Mouse (Mus musculus) limb, embryonic 14.5 days (tissue): Measurements from ENCODE around the gene Vangl2. TPM values are rescaled to one million over a fixed set of nuclear protein-coding genes. Genes with fewer than 3 reads are reported as not detected.

Experiments used
- ATAC-seq: fragments of 200-750 bp; cut with Nextera tagmentation; 2 replicates; pipeline ENCODE4 v1.8.0; 2017; ENCODE audit warnings: low read depth, moderate number of reproducible peaks, moderate TSS enrichment; ENCODE audit not compliant: low FRiP score
- DNase-seq: peaks from one replicate; pipeline ENCODE4 v3.0.0-alpha.2; 2015; ENCODE audit warnings: low spot score
- H3K27ac ChIP-seq: fragments of 300-500 bp; sonication (generic); replicated peaks from 2 replicates; pipeline ENCODE4 v1.5.1; 2014; ENCODE audit warnings: low read depth, mild to moderate bottlenecking, low read length, moderate library complexity, mixed read lengths
- H3K27me3 ChIP-seq: fragments of 300-500 bp; sonication (generic); 2 replicates; pipeline ENCODE4 v1.6.1; 2014; ENCODE audit warnings: low read length, mixed read lengths; ENCODE audit not compliant: control insufficient read depth, insufficient read depth
- H3K36me3 ChIP-seq: fragments of 300-500 bp; sonication (generic); 2 replicates; pipeline ENCODE4 v1.6.1; 2014; ENCODE audit warnings: mild to moderate bottlenecking, low read length, moderate library complexity, mixed read lengths; ENCODE audit not compliant: control insufficient read depth, insufficient read depth
- H3K4me1 ChIP-seq: fragments of 300-500 bp; sonication (generic); 2 replicates; pipeline ENCODE4 v1.6.1; 2014; ENCODE audit warnings: antibody characterized with exemption, low read length, mixed read lengths; ENCODE audit not compliant: control insufficient read depth, insufficient read depth
- H3K4me2 ChIP-seq: fragments of 300-500 bp; sonication (generic); replicated peaks from 2 replicates; pipeline ENCODE4 v1.6.1; 2014; ENCODE audit warnings: low read depth, mild to moderate bottlenecking, low read length, moderate library complexity; ENCODE audit not compliant: severe bottlenecking
- H3K4me3 ChIP-seq: fragments of 300-500 bp; sonication (generic); replicated peaks from 2 replicates; pipeline ENCODE4 v1.5.1; 2014; ENCODE audit warnings: low read length
- H3K9ac ChIP-seq: fragments of 300-500 bp; sonication (generic); 2 replicates; pipeline ENCODE4 v1.6.1; 2014; ENCODE audit warnings: mild to moderate bottlenecking, low read depth, low read length, moderate library complexity; ENCODE audit not compliant: severe bottlenecking
- H3K9me3 ChIP-seq: fragments of 300-500 bp; sonication (generic); 2 replicates; pipeline ENCODE4 v1.6.1; 2016; ENCODE audit warnings: low read length; ENCODE audit not compliant: control insufficient read depth
- POLR2A ChIP-seq: fragments of 200-500 bp; IDR thresholded peaks from 2 replicates; pipeline ENCODE4 v1.8.0; 2012; ENCODE audit warnings: inconsistent platforms, mild to moderate bottlenecking, moderate library complexity, borderline replicate concordance; ENCODE audit not compliant: insufficient read depth, insufficient read length; ENCODE audit errors: extremely low read depth
- WGBS: fragments of 180-500 bp; shearing (Covaris S2); extraction: QIAGEN DNeasy Blood & Tissue Kit; methylation state at CpG from one replicate; pipeline ENCODE4 v1.1.7; 2014; 5-methylcytosine and 5-hydroxymethylcytosine counted together
- polyA plus RNA-seq, 2 experiments: library from polyadenylated mRNA; depleted of rRNA in 1 of 2; stranded (reverse) in 1 of 2; unstranded in 1 of 2; fragments of >200 nt; fragmentation: Nextera tagmentation in 1 of 2; extraction: Ambion mirVana in 1 of 2; gene quantifications; 2 replicates each; pipeline versions ENCODE4 v1.2.1 to v1.2.3; 2012 to 2014

The Vangl2 gene
- polyA plus RNA-seq, 2 experiments = 15.6 to 29.4 TPM

DNA sequence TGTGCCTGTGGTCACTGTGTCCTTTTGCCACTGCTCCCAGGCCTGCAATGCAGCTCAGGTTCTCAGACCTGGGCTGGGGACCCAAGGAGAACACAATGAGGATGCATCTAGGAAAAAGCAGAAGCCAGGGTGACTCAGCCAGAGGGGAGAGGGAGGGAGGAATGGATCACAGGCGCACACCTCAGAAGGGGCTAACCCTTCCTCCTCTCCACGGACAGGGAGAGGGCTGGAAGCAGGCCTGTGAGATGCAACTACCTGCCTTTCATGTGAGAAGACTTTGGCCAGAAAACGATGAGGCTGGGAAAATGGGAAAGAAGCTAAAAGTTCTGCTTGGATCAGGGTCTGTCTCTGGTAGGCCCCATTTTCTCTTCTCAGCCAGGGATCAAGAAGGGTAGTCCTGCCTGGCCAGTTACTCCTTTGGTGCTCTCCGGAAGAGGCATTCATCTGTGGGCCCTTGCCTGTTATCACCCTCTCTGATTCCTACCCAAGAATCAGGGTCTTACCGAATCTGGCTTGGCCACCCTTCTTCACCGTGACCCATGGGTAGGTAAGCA is 10.7 kb downstream of the Vangl2 start:
- Histone ChIP-seq H3K9me3 (no peaks in the 10 kb centered on the region), H3K9ac (peak overlapping the region; percentile 25; the same call in 1 of the 2 replicates), H3K4me3 (no peak overlapping the region), H3K4me2 (no peak overlapping the region), H3K27ac (peak overlapping the region; percentile 39; the same call in 1 of the 2 replicates), H3K27me3 (no peaks in the 10 kb centered on the region), H3K4me1 (peaks cover 43% of the 10 kb centered on the region), H3K36me3 (peaks cover 5% of the 10 kb centered on the region)
- ATAC-seq (no peak), DNase-seq (no peak)
- TF ChIP-seq POLR2A = no peak
- 72% methylated on average over 6 of the region's 6 CpGs for WGBS

DNA sequence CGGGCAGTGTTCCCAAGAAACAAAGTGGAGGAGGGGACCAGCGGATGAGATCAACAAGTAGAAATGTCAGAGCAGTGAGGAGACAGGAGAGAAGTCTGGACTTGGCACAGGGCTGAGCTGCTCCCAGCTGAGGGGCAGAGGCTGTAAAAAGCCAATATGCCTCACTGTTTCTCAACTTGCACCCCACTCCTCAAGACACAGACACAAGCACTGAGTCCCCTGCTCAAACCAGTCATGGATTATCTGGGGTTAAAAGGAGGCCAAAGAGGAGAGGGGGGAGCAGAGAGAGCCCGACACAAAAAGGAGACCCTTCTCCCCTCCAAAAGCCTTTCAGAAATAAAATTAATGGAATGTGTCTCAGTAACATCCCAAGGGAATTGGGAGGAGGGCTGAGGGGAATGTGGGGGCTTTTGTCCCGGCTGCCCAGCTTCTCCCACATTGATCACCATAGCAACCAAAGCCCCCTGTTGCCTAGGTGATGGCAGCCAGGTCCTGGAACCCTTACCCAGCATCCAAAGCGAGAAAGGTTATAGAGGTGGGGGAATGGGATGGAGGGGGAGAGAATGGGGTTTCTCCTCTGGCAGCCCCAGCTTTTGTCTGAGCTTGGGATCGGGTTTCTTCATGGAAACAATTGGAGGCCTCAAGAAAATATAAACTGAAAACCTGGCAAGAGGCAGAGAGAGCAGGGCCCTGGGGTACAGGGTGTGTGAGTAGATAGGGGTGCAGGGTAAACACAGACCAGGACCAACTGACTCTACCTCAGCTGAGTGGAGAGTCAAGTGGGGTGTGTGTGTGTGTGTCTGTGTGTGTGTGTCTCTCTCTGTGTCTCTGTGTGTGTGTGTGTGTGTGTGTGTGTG is 11.4 kb downstream of the Vangl2 start:
- Histone ChIP-seq H3K27ac (peak overlapping the region; percentile 39), H3K36me3 (peaks cover 12% of the 10 kb centered on the region), H3K9me3 (no peaks in the 10 kb centered on the region), H3K4me2 (no peak overlapping the region; the same call in 1 of the 2 replicates), H3K27me3 (no peaks in the 10 kb centered on the region), H3K4me3 (no peak overlapping the region), H3K9ac (peak overlapping the region; percentile 25; the same call in 1 of the 2 replicates), H3K4me1 (peaks cover 38% of the 10 kb centered on the region)
- DNase-seq (no peak), ATAC-seq (peak; percentile 61)
- WGBS = 34% methylated on average over 6 of the region's 6 CpGs
- no peak for TF ChIP-seq POLR2A

- Histone ChIP-seq H3K27me3 (no peaks in the 10 kb centered on the region), H3K9ac (no peak overlapping the region), H3K4me1 (peaks cover 37% of the 10 kb centered on the region), H3K4me2 (no peak overlapping the region; the same call in none of the 2 replicates), H3K9me3 (no peaks in the 10 kb centered on the region), H3K4me3 (no peak overlapping the region), H3K36me3 (peaks cover 20% of the 10 kb centered on the region), H3K27ac (0 out of 2 replicates have a peak overlapping the region, but pooled peaks have one; percentile 39)
- WGBS = 64% methylated on average over 8 of the region's 8 CpGs
- TF ChIP-seq POLR2A = no peak
- no peak for ATAC-seq
- no peak for DNase-seq
Observed at GRCm38 (mm10) chr1:172016031-172016430, 12.2 kb downstream of the Vangl2 start.

DNA sequence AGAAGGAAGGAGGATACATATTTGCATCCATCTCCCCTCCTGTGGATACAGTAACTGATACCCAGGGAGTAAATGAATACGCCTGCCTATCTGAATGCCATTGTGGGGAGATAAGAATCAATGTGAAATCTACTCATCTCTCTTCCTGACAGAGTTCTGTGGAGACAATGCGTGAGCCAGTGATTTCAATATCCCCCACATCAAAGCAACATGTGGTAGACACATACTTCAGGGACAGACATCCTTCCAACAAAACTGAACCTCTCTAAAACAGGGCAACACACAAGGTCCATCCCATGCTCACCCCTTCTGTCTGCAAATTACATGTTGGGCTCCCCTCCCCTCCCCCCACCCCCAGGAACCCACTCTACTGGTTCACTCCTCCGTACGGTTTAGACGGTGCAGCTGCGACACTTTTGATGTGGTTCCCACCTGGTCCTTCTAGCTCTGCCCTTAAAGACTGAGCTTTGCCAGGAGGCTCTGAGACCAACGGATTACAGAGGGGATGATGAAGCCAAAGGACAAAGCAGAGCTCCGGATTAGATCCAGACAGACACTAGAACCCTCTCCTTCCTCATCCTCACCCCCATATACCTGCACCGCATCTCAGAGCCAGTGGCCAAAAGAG is 12.8 kb downstream of the Vangl2 start:
- H3K4me2 ChIP-seq = no peak overlapping the region; the same call in 1 of the 2 replicates
- no peak overlapping the region for H3K4me3 ChIP-seq
- 64% methylated on average over 9 of the region's 9 CpGs for WGBS
- peaks cover 35% of the 10 kb centered on the region for H3K4me1 ChIP-seq
- no peak overlapping the region for H3K27ac ChIP-seq
- DNase-seq = no peak
- H3K9me3 ChIP-seq = no peaks in the 10 kb centered on the region
- H3K36me3 ChIP-seq = peaks cover 26% of the 10 kb centered on the region
- no peak for ATAC-seq
- TF ChIP-seq POLR2A = no peak
- no peaks in the 10 kb centered on the region for H3K27me3 ChIP-seq
- no peak overlapping the region for H3K9ac ChIP-seq

DNA sequence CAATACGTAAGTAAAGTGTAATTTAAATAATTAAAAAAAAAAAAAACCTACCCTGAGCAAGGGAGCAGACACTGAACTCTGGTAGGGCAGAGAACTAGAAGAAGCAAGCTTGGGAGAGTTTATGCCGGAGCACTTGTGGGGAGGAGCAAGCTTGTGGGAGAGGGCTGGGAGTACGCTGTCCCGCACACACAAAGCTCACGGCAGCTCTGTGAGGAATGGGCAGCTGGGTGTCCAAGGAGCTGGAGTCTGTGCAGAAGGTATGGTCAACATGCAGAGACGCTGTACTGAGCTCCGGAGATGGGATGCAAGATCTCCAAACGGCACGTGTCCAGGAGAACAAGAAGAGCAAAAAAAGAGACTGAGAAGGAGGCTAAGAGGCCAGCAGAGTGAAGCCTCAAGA is 13.5 kb downstream of the Vangl2 start:
- WGBS = 80% methylated on average over 9 of the region's 9 CpGs
- Histone ChIP-seq H3K4me2 (no peak overlapping the region), H3K9me3 (no peaks in the 10 kb centered on the region), H3K27me3 (no peaks in the 10 kb centered on the region), H3K4me3 (no peak overlapping the region), H3K27ac (no peak overlapping the region), H3K36me3 (peaks cover 32% of the 10 kb centered on the region), H3K4me1 (peaks cover 29% of the 10 kb centered on the region), H3K9ac (no peak overlapping the region)
- DNase-seq (no peak), ATAC-seq (no peak)
- no peak for TF ChIP-seq POLR2A
